Mouse (Mus musculus) megakaryocyte, embryonic 14.5 days (primary cell): ENCODE results near the gene Fut1. TPM values are rescaled to one million over a fixed set of nuclear protein-coding genes. Genes with fewer than 3 reads are reported as not detected.
A peak's percentile ranks its signal among the peaks of the same experiment; 100 is the strongest.

Source experiments
- H3K27me3 ChIP-seq: replicated peaks from 2 replicates; pipeline ENCODE3; 2012; ENCODE audit warnings: inconsistent platforms
- H3K36me3 ChIP-seq: replicated peaks from 2 replicates; pipeline ENCODE3; 2012; ENCODE audit warnings: low read length, inconsistent platforms, mixed read lengths
- H3K4me1 ChIP-seq: 2 replicates; pipeline ENCODE4 v1.6.1; 2012; ENCODE audit warnings: inconsistent platforms
- H3K4me3 ChIP-seq: replicated peaks from 2 replicates; pipeline ENCODE3; 2012; ENCODE audit warnings: moderate library complexity, mild to moderate bottlenecking, inconsistent platforms
- H3K9me3 ChIP-seq: 2 replicates; pipeline ENCODE4 v1.6.1; 2012; ENCODE audit warnings: inconsistent platforms
- FLI1 ChIP-seq: IDR thresholded peaks from 2 replicates; pipeline ENCODE4 v1.6.1; 2012; ENCODE audit warnings: low read length, inconsistent platforms, mixed read lengths
- GATA1 ChIP-seq: IDR thresholded peaks from 3 replicates; pipeline ENCODE4 v1.6.1; 2012; ENCODE audit warnings: mixed read lengths, low read length, inconsistent platforms, borderline replicate concordance
- polyA plus RNA-seq: library from polyadenylated mRNA; stranded (reverse); fragments of >175 nt; gene quantifications from 2 replicates; pipeline ENCODE4 v1.2.3, GENCODE M21; 2012; ENCODE audit warnings: low replicate concordance; ENCODE audit not compliant: insufficient read depth

Gene Fut1
- polyA plus RNA-seq, 1 experiment: 1.1 TPM

DNA sequence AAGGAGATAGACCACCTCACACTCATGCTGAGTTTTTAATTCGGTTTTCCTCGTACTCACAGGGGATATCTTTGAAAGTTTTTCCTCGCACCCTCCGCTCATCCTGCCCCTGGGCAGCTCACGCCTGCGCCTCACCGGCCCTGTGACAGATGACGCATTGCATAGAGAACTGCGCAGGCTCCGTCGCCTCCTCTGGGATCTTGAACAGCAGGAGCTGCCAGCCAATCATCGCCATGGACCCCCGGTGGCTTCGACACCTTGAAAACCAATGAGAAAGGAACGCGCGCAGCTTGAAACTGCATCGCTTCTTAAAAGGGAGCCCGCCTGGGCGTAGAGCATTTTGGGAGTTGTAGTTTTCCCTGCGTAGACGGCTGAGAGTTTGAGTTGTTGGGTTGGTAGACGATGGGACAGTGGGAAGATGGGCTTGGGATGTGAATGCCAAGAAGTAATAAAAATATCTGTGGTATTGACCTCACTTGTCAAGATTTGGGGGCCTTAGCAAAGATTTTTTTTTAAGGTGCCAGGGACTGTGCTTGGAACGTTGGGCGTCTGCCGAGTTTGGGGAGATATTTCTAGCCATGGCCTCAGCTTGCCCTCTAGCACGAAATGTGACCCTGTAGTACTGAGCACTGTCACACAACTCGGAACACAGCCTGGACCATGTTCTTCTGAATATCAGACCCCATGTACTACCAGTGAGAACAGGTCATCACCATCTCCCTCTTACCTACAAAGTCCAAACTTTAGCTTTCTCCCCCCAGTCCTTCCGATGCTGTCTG, 21.7 kb downstream of the Fut1 start:
- Histone ChIP-seq H3K4me3 (no peak overlapping the region), H3K9me3 (peaks cover 8% of the 10 kb centered on the region), H3K36me3 (no peaks in the 10 kb centered on the region), H3K4me1 (peaks cover 45% of the 10 kb centered on the region), H3K27me3 (peaks cover 49% of the 10 kb centered on the region)
- TF ChIP-seq GATA1 (no peak), FLI1 (no peak)

DNA sequence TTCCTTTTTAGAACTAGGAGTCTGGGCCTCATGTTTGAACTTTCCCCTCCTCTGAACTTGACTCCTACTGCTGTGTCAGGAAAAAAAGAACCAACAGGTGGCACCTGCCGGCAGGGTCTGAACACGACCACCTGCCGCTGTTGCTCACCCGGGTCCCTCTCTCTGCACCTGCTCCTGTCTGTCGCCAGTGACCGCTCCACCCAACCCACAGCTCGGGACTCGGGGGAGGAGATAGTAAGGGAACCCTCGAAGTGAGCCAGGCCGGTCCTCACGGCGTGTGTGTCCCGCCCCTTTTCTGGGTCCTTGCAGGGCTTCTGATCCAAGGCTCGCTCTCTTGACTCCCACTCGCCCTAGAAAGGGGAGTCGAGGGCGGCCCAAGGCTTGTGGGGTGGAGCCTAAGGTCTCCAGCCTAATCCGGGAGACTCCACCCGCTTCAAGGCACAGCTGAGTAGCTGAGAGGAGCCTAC, 22.5 kb downstream of the Fut1 start, which contains the start of gene Mamstr:
Gene Mamstr (plus strand): TSS at position 417 of the 467 bp plus-strand sequence.
- peaks cover 52% of the 10 kb centered on the region for H3K4me1 ChIP-seq
- no peak within 1 kb of the TSS for H3K4me3 ChIP-seq
- no peaks in the 10 kb centered on the region for H3K36me3 ChIP-seq
- H3K27me3 ChIP-seq: peaks cover 57% of the 10 kb centered on the region
- TF ChIP-seq FLI1: no peak
- H3K9me3 ChIP-seq: peaks cover 8% of the 10 kb centered on the region

DNA sequence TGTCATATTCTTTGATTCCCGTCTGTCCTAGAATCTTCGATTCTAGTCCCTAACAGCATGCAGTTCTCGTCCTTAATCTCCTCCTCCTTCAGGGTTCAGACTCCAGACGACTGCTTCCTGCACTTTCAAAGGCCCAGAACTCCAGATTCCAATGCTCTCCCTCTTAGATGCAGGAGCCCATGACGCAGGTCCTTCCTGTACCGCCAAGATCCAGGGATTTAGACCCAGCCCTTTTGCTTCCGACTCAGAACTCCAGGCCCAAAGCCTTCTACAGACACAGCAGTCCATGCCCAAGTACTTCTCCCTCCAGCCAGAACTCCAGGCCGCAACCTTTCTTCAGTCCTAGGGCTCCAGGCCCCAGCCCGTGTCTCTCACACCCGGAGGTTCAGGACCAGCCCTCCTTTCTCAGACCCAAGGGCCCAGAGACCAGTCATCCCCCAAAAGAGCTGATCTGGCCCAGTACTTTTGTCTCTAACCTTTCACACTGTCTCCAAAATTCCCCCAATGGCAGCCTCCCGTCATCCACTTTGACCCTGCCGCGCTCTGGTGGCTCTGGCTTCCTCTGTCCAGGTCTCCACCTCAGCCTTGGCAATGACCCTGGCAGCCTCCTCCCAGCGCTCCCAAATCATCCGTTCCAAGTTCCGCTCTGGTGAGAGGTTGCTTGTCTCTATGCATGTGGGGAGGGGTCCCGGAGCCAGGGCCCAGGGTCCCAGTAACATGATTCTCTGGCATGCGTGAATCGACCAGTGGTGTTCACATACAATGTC, 23.3 kb downstream of the Fut1 start:
- Histone ChIP-seq H3K4me1 (peaks cover 50% of the 10 kb centered on the region), H3K36me3 (no peaks in the 10 kb centered on the region), H3K4me3 (no peak overlapping the region), H3K9me3 (peaks cover 8% of the 10 kb centered on the region), H3K27me3 (peaks cover 62% of the 10 kb centered on the region)
- TF ChIP-seq FLI1 (no peak), GATA1 (no peak)

DNA sequence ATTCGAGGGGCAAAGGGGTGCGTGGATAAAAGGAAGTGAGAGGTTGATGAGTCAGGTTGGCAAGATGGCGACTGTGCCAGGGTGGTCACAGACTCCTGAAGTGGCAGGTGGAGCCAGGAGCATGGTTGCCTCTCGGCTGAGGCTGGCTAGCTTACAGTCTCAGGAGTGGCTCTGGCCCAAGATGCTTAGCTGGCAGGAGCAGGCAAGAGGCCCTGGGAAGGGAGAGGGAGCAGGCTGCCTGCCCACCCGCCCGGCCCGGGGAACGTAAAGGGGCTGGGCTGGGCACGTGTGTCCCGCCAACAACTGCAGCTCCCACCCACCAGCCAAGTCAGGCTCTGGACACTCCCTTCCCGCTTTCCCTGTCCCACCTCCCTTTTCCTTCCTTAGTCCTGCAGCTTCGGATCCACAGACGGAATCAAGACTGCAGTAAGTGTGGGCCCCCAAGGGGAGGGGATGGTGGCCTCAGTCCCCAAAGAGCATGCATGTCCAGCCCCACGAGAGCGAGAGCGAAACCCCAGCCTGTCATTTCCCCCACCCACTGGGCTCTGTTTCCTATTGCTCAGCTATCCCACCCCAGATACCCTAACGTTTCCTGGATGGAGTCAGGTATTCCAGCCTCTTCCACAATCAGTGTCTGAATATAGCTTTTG, 24.4 kb downstream of the Fut1 start:
- TF ChIP-seq FLI1 (no peak), GATA1 (no peak)
- H3K4me1 ChIP-seq: peaks cover 39% of the 10 kb centered on the region

DNA sequence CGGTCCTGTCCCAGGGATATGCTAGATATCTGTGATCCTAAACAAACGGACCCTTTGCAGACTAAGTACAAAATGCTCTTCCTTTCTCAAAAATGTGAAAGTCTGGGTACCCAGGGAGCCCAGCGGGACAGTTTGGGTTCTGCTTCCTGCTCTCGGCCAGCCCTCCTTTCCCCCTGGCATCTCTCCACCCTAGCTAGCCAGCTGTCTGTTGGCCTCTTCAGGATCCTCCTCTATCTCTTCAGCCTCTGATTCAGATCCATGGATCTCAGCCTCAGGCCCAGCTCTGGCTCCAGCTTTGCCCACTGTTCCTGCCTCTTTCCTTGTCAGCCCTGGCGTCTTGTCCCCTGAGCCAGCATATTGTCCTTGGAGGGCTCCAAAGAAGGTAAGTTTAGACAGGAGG, 25.0 kb downstream of the Fut1 start:
- Histone ChIP-seq H3K9me3 (no peaks in the 10 kb centered on the region), H3K36me3 (no peaks in the 10 kb centered on the region), H3K27me3 (peaks cover 75% of the 10 kb centered on the region), H3K4me3 (no peak overlapping the region), H3K4me1 (peaks cover 39% of the 10 kb centered on the region)
- TF ChIP-seq GATA1 (no peak), FLI1 (no peak)

More for the DNA sequence above, 24.4 kb downstream of the Fut1 start:
- peaks cover 4% of the 10 kb centered on the region for H3K9me3 ChIP-seq
- H3K4me3 ChIP-seq: no peak overlapping the region
- peaks cover 71% of the 10 kb centered on the region for H3K27me3 ChIP-seq
- no peaks in the 10 kb centered on the region for H3K36me3 ChIP-seq

DNA sequence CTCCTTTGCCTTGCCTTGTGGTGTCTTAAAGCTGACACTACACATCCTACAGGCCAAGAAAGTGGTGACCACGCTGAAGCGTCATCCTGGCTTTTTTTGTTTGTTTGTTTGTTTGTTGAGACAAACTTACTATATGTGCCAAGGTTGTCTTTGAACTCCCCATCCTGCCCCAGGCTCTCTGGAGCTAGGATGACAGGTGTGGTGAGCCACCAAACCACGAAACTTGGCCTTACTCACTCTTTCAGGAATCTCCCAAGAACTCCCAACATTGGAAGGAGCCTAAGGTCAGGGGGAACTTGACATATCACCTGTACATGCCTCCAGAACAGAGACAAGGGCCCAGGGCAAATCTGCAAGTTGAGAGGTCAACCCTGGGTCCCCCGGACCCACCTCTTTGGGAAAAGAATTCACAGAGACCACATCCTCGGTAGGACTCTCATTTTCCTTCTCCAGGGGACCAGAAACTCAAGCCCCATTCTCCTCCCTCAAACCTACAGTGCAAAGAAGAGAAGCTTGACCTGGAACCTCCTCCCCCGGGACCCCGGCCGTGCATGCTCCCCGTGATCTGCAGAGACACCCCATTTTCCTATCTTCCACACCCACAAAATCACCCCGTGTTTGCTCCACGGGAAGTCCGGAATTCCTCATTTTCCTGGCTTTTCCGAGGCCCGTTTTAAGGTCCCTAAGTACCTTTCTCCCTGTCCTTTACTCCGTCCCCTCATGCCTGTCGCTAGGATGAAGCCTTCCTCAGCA, 25.6 kb downstream of the Fut1 start:
- Histone ChIP-seq H3K36me3 (no peaks in the 10 kb centered on the region), H3K27me3 (peaks cover 81% of the 10 kb centered on the region), H3K4me1 (peaks cover 44% of the 10 kb centered on the region), H3K4me3 (peak overlapping the region; percentile 82), H3K9me3 (no peaks in the 10 kb centered on the region)
- no peak for TF ChIP-seq GATA1
- no peak for TF ChIP-seq FLI1

DNA sequence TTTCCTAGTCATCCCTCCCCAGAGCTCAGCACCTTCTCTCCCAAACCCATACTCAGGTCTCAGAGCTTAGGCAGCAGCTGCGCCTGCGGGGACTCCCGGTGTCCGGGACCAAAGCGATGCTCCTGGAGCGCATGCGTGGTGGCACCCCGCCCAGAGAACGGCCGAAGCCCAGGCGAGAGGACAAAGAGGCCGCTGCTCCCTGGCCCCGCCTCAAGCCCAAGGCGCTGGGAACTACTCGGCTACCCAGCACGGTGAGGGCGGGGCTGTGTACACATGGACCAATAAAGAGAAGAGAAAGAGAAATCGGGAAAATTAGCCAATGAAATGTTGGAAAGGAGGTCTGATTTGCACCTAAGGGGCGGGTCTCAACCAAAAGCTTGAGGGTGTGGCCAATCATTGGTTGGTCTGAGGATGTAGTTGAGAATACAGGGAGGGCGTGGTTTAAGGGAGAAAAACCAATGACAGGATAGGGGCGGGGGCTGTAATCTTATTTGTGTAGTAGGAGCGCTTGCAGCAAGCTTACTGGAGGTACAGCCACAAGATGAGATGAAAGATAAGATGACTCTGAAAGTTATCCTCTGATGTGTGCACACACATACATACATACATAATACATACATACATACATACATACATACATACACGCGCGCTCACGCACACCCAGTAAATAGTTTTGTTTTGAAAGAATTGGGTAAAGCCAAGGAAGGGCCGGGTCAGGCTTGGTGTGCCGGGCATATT, 26.5 kb downstream of the Fut1 start:
- peaks cover 45% of the 10 kb centered on the region for H3K4me1 ChIP-seq
- no peaks in the 10 kb centered on the region for H3K36me3 ChIP-seq
- H3K9me3 ChIP-seq: no peaks in the 10 kb centered on the region
- H3K27me3 ChIP-seq: peaks cover 84% of the 10 kb centered on the region
- H3K4me3 ChIP-seq: peak overlapping the region; percentile 82
- TF ChIP-seq FLI1 (no peak), GATA1 (no peak)

DNA sequence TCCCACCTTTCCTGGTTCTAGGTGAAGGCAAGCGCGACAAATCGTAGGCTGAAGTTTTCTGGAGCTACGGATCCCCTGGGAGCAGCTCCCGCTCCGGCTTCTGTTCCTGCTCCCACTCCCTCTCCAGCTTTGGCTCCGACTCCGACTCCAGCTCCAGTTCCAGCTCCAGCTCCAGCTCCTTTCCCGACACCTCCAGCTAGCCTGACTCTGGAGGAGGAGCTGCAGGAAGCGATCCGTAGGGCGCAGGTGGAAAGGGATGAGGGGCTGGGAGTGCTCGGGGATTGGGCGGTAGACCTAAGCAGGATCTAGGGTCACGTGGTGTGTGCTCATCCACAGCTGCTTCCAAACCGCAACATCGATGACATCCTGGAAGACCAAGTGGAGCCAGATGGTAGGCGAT, 27.1 kb downstream of the Fut1 start:
- H3K4me1 ChIP-seq: peaks cover 45% of the 10 kb centered on the region
- TF ChIP-seq GATA1 (no peak), FLI1 (no peak)
- peak overlapping the region; percentile 82 for H3K4me3 ChIP-seq
- no peaks in the 10 kb centered on the region for H3K36me3 ChIP-seq
- H3K9me3 ChIP-seq: no peaks in the 10 kb centered on the region
- peaks cover 83% of the 10 kb centered on the region for H3K27me3 ChIP-seq
